Mouse (Mus musculus) midbrain, postnatal 0 days (tissue): ENCODE data around the gene Pi4k2b. TPM values are rescaled to one million over a fixed set of nuclear protein-coding genes. Genes with fewer than 3 reads are reported as not detected.
A peak's percentile ranks its signal among the peaks of the same experiment; 100 is the strongest.
"Not testable (repeated sequence)": the region's sequence is repeated elsewhere in the genome, so short reads cannot be mapped to it uniquely, and the experiment has no call there.

Experiments
- ATAC-seq: fragments of 200-750 bp; cut with Nextera tagmentation; 2 replicates; pipeline ENCODE4 v1.8.0; 2017; ENCODE audit warnings: moderate number of reproducible peaks, mild to moderate bottlenecking, moderate TSS enrichment, moderate library complexity; ENCODE audit not compliant: low FRiP score
- DNase-seq: peaks from one replicate; pipeline ENCODE4 v3.0.0-alpha.2; 2015; ENCODE audit warnings: low spot score
- H3K27ac ChIP-seq: fragments of 300-500 bp; sonication (generic); 2 replicates; pipeline ENCODE4 v1.5.1; 2014; ENCODE audit warnings: low read depth, mild to moderate bottlenecking, low read length, mixed read lengths
- H3K27me3 ChIP-seq: fragments of 300-500 bp; sonication (generic); 2 replicates; pipeline ENCODE4 v1.6.1; 2014; ENCODE audit warnings: low read length, control low read depth, mixed read lengths; ENCODE audit not compliant: insufficient read depth
- H3K36me3 ChIP-seq: fragments of 300-500 bp; sonication (generic); 2 replicates; pipeline ENCODE4 v1.6.1; 2014; ENCODE audit warnings: low read length, control low read depth, mixed read lengths; ENCODE audit not compliant: insufficient read depth
- H3K4me1 ChIP-seq: fragments of 300-500 bp; sonication (generic); 2 replicates; pipeline ENCODE4 v1.6.1; 2014; ENCODE audit warnings: mild to moderate bottlenecking, control low read depth, antibody characterized with exemption, low read length, mixed read lengths; ENCODE audit not compliant: insufficient read depth
- H3K4me2 ChIP-seq: fragments of 300-500 bp; sonication (generic); 2 replicates; pipeline ENCODE4 v1.6.1; 2014; ENCODE audit warnings: low read depth, mild to moderate bottlenecking, low read length, mixed read lengths; ENCODE audit not compliant: poor library complexity, severe bottlenecking
- H3K4me3 ChIP-seq: fragments of 300-500 bp; sonication (generic); 2 replicates; pipeline ENCODE4 v1.5.1; 2014; ENCODE audit warnings: low read depth, mild to moderate bottlenecking, low read length, moderate library complexity
- H3K9ac ChIP-seq: fragments of 300-500 bp; sonication (generic); replicated peaks from 2 replicates; pipeline ENCODE4 v1.6.1; 2014; ENCODE audit warnings: mild to moderate bottlenecking, low read length, moderate library complexity, mixed read lengths; ENCODE audit not compliant: poor library complexity, severe bottlenecking
- H3K9me3 ChIP-seq: fragments of 300-500 bp; sonication (generic); 2 replicates; pipeline ENCODE4 v1.6.1; 2016; ENCODE audit warnings: low read length, control low read depth
- CTCF ChIP-seq: IDR thresholded peaks from 2 replicates; pipeline ENCODE4 v1.5.1; 2016; ENCODE audit warnings: antibody characterized with exemption, mild to moderate bottlenecking
- WGBS: fragments of 180-500 bp; shearing (Covaris S2); extraction: QIAGEN DNeasy Blood & Tissue Kit; methylation state at CpG from one replicate; pipeline ENCODE4 v1.1.7; 2014; 5-methylcytosine and 5-hydroxymethylcytosine counted together
- polyA plus RNA-seq: library from polyadenylated mRNA; unstranded; fragments of >200 nt; fragmentation: Nextera tagmentation; extraction: Ambion mirVana; gene quantifications from 2 replicates; pipeline ENCODE4 v1.2.1, GENCODE M21; 2015
- total RNA-seq: library from RNA; depleted of rRNA; stranded (reverse); fragments of >200 nt; gene quantifications from 2 replicates; pipeline ENCODE4 v1.2.3, GENCODE M21; 2014

The Pi4k2b gene
- total and polyA plus RNA-seq, 2 experiments from 2014 or later, result 1.6 to 2.7 TPM

GRCm38 (mm10) chr5:52774267-52774666, 32.9 kb downstream of the Pi4k2b start:
- 92% methylated on average over 5 of the region's 5 CpGs for WGBS
- Histone ChIP-seq H3K36me3 (no peaks in the 10 kb centered on the region), H3K4me1 (no peaks in the 10 kb centered on the region), H3K27me3 (no peaks in the 10 kb centered on the region), H3K4me2 (no peak overlapping the region), H3K9ac (no peak overlapping the region), H3K27ac (no peak overlapping the region), H3K9me3 (no peaks in the 10 kb centered on the region), H3K4me3 (no peak overlapping the region)
- no peak for ATAC-seq
- DNase-seq, result no peak
- TF ChIP-seq CTCF, result no peak

GRCm38 (mm10) chr5:52775237-52775636, 33.9 kb downstream of the Pi4k2b start, which contains the start of gene Zcchc4:
Gene Zcchc4 (plus strand): TSS chr5:52775409.
- Histone ChIP-seq H3K9ac (no peak within 1 kb of the TSS), H3K4me2 (no peak within 1 kb of the TSS), H3K27ac (no peak within 1 kb of the TSS), H3K9me3 (no peaks in the 10 kb centered on the region), H3K4me1 (no peaks in the 10 kb centered on the region), H3K36me3 (no peaks in the 10 kb centered on the region), H3K4me3 (no peak within 1 kb of the TSS), H3K27me3 (no peaks in the 10 kb centered on the region)
- DNase-seq, result peak; percentile 30
- no peak for TF ChIP-seq CTCF
- 65% methylated on average over 8 of the region's 8 CpGs for WGBS
- no peak for ATAC-seq

GRCm38 (mm10) chr5:52776466-52777354, 35.3 kb downstream of the Pi4k2b start:
- H3K4me2 ChIP-seq, H3K27ac ChIP-seq, ATAC-seq, H3K9ac ChIP-seq, H3K4me3 ChIP-seq, H3K4me1 ChIP-seq, H3K36me3 ChIP-seq, DNase-seq, H3K9me3 ChIP-seq, H3K27me3 ChIP-seq: not testable (repeated sequence)
- WGBS, result 90% methylated on average over 8 of the region's 8 CpGs

- Histone ChIP-seq H3K27ac (peak overlapping the region; percentile 87), H3K36me3 (no peaks in the 10 kb centered on the region), H3K9me3 (no peaks in the 10 kb centered on the region), H3K4me3 (peak overlapping the region; percentile 85), H3K9ac (peak overlapping the region; percentile 80), H3K4me1 (no peaks in the 10 kb centered on the region), H3K4me2 (peak overlapping the region; percentile 67), H3K27me3 (no peaks in the 10 kb centered on the region)
- DNase-seq (peak; percentile 93), ATAC-seq (peak; percentile 98)
- peak; percentile 80 for TF ChIP-seq CTCF
- 5% methylated on average over 37 of the region's 37 CpGs for WGBS
Observed at GRCm38 (mm10) chr5:52782523-52783250, 41.3 kb downstream of the Pi4k2b start.

- no peak for DNase-seq
- Histone ChIP-seq H3K9ac (peak overlapping the region; percentile 80), H3K27me3 (no peaks in the 10 kb centered on the region), H3K4me3 (peak overlapping the region; percentile 85), H3K4me1 (no peaks in the 10 kb centered on the region), H3K36me3 (no peaks in the 10 kb centered on the region), H3K9me3 (no peaks in the 10 kb centered on the region), H3K27ac (peak overlapping the region; percentile 87), H3K4me2 (peak overlapping the region; percentile 67)
- ATAC-seq, result peak; percentile 75
- WGBS, result 0% methylated on average over 9 of the region's 9 CpGs
- TF ChIP-seq CTCF, result no peak
Observed at GRCm38 (mm10) chr5:52783251-52783620, 41.9 kb downstream of the Pi4k2b start.

GRCm38 (mm10) chr5:52783957-52784356, 42.6 kb downstream of the Pi4k2b start:
- H3K36me3 ChIP-seq, result no peaks in the 10 kb centered on the region
- H3K27me3 ChIP-seq, result no peaks in the 10 kb centered on the region
- ATAC-seq (no peak), DNase-seq (no peak)
- H3K4me2 ChIP-seq, result no peak overlapping the region
- no peak overlapping the region for H3K27ac ChIP-seq
- 74% methylated on average over 2 of the region's 2 CpGs for WGBS
- no peaks in the 10 kb centered on the region for H3K4me1 ChIP-seq
- H3K4me3 ChIP-seq, result no peak overlapping the region
- TF ChIP-seq CTCF, result no peak
- no peaks in the 10 kb centered on the region for H3K9me3 ChIP-seq
- H3K9ac ChIP-seq, result no peak overlapping the region
